ENCODE assay signal across 25 mouse cellular contexts in genomic region chr13:109729612-109730011, GRCm38 (mm10).
"Had no signal": no experiment of that assay in that cellular context is flagged by ENCODE, and none has a peak within 500 bp of the region (broad histone marks: within the 10 kb centered on the region; RNA-seq: fewer than 3 reads in every experiment).

No protein-coding gene starts in this region.

- DNase-seq: kidney, adult 2 months; kidney, postnatal 25 days; liver; lung, adult 18-20 months; lung, postnatal 10 days; lung, postnatal 36 days; retina, postnatal 1 day; spleen, adult 18-20 months; thymus, adult 18-20 months; thymus, postnatal 36 days had no signal

- H3K27ac ChIP-seq: kidney, postnatal 0 days; limb, embryonic 10.5 days; limb, embryonic 13.5 days; liver, embryonic 12.5 days; liver, embryonic 15.5 days; lung, embryonic 15.5 days; midbrain, embryonic 10.5 days; midbrain, embryonic 13.5 days; neural tube, embryonic 13.5 days; stomach, embryonic 15.5 days had no signal

- ATAC-seq: inflammation-experienced regulatory T-cells, adult 6 months; intestine, embryonic 16.5 days; liver, embryonic 12.5 days; midbrain, embryonic 13.5 days; midbrain, embryonic 16.5 days had no signal

- H3K4me3 ChIP-seq: limb, embryonic 10.5 days; limb, embryonic 13.5 days; liver, embryonic 12.5 days; liver, embryonic 15.5 days; lung, embryonic 15.5 days; megakaryocyte, embryonic 14.5 days; midbrain, embryonic 10.5 days; midbrain, embryonic 13.5 days; myocyte; neural tube, embryonic 13.5 days; stomach, embryonic 15.5 days had no signal
